Mouse (Mus musculus) MEL (cell line): ENCODE measurements around the gene Tctn3. TPM values are rescaled to one million over a fixed set of nuclear protein-coding genes. Genes with fewer than 3 reads are reported as not detected.
"Not testable (repeated sequence)": the region's sequence is repeated elsewhere in the genome, so short reads cannot be mapped to it uniquely, and the experiment has no call there.

Source experiments
- DNase-seq: peaks from one replicate; pipeline ENCODE4 v3.0.0; 2011; ENCODE audit warnings: low read depth, low spot score
- H3K27ac ChIP-seq: 2 replicates; pipeline ENCODE4 v1.5.1; 2012; ENCODE audit warnings: low read depth, mild to moderate bottlenecking, control low read depth, low read length, moderate library complexity; ENCODE audit not compliant: control insufficient read depth
- H3K27me3 ChIP-seq, 2 experiments: fragments of 150-350 bp in 1 of 2; sonication (generic) in 1 of 2; 2 replicates each; pipeline ENCODE4 v1.6.1; 2012; ENCODE audit warnings: low read length in 2 of 2, mild to moderate bottlenecking in 2 of 2, improper control_type of control experiment in 1 of 2, moderate library complexity in 1 of 2; ENCODE audit not compliant: insufficient read depth in 2 of 2, control insufficient read depth in 1 of 2
- H3K36me3 ChIP-seq, 2 experiments: 2 replicates each; pipeline ENCODE4 v1.6.1; 2012 to 2014; ENCODE audit warnings: low read length in 2 of 2, improper control_type of control experiment in 1 of 2, inconsistent platforms in 1 of 2, mild to moderate bottlenecking in 1 of 2; ENCODE audit not compliant: insufficient read depth in 2 of 2, control insufficient read depth in 1 of 2
- H3K4me1 ChIP-seq, 2 experiments: fragments of 150-350 bp in 1 of 2; sonication (generic) in 1 of 2; 2 replicates each; pipeline ENCODE4 v1.6.1; 2012; ENCODE audit warnings: low read length in 2 of 2, improper control_type of control experiment in 1 of 2, mild to moderate bottlenecking in 1 of 2; ENCODE audit not compliant: insufficient read depth in 2 of 2, control insufficient read depth in 1 of 2
- H3K4me3 ChIP-seq, 2 experiments: fragments of 150-350 bp in 1 of 2; sonication (generic) in 1 of 2; 2 replicates each; pipeline ENCODE4 v1.5.1; 2012; ENCODE audit warnings: low read depth in 2 of 2, low read length in 2 of 2, mild to moderate bottlenecking in 2 of 2, moderate library complexity in 2 of 2, control low read depth in 1 of 2, improper control_type of control experiment in 1 of 2; ENCODE audit not compliant: control insufficient read depth in 1 of 2, insufficient read depth in 1 of 2
- H3K79me2 ChIP-seq: 2 replicates; pipeline ENCODE4 v1.6.1; 2012; ENCODE audit warnings: mild to moderate bottlenecking, low read length, moderate library complexity; ENCODE audit not compliant: control insufficient read depth, poor library complexity, insufficient read depth
- H3K9ac ChIP-seq: 2 replicates; pipeline ENCODE4 v1.6.1; 2012; ENCODE audit warnings: low read depth, mild to moderate bottlenecking, control low read depth, low read length, moderate library complexity; ENCODE audit not compliant: control insufficient read depth, poor library complexity, severe bottlenecking
- H3K9me3 ChIP-seq: fragments of 150-350 bp; sonication (generic); replicated peaks from 2 replicates; pipeline ENCODE4 v1.6.1; 2012; ENCODE audit warnings: mild to moderate bottlenecking, low read length, improper control_type of control experiment, moderate library complexity; ENCODE audit not compliant: insufficient read depth
- CHD1 ChIP-seq: IDR thresholded peaks from 2 replicates; pipeline ENCODE4 v1.6.1; 2012; ENCODE audit warnings: low read depth, mild to moderate bottlenecking, inconsistent platforms, low read length, improper control_type of control experiment
- ELF1 ChIP-seq: IDR thresholded peaks from 2 replicates; pipeline ENCODE4 v1.6.1; 2014; ENCODE audit warnings: low read depth, mild to moderate bottlenecking, inconsistent platforms, low read length, improper control_type of control experiment, moderate library complexity
- EP300 ChIP-seq, 2 experiments: IDR thresholded peaks; 2 replicates each; pipeline ENCODE4 v1.6.1; 2011; ENCODE audit warnings: improper control_type of control experiment in 2 of 2, low read length in 2 of 2, low read depth in 1 of 2, mild to moderate bottlenecking in 1 of 2
- ETS1 ChIP-seq: IDR thresholded peaks from 2 replicates; pipeline ENCODE4 v1.6.1; 2012; ENCODE audit warnings: low read depth, mild to moderate bottlenecking, inconsistent platforms, low read length, improper control_type of control experiment, moderate library complexity
- GABPA ChIP-seq: IDR thresholded peaks from 2 replicates; pipeline ENCODE4 v1.6.1; 2012; ENCODE audit warnings: low read depth, mild to moderate bottlenecking, inconsistent platforms, low read length, improper control_type of control experiment, moderate library complexity
- GATA1 ChIP-seq: IDR thresholded peaks from 2 replicates; pipeline ENCODE4 v1.6.1; 2011; ENCODE audit warnings: low read depth, low read length, improper control_type of control experiment
- JUND ChIP-seq: IDR thresholded peaks from 2 replicates; pipeline ENCODE4 v1.6.1; 2011; ENCODE audit warnings: low read depth, mild to moderate bottlenecking, improper control_type of control experiment, low read length
- KAT2A ChIP-seq: conservative IDR thresholded peaks from 2 replicates; pipeline ENCODE4 v1.6.1; 2012; ENCODE audit warnings: low read depth, low read length, improper control_type of control experiment, inconsistent platforms
- MAZ ChIP-seq: IDR thresholded peaks from 2 replicates; pipeline ENCODE4 v1.6.1; 2012; ENCODE audit warnings: low read depth, mild to moderate bottlenecking, inconsistent platforms, low read length, improper control_type of control experiment
- MYB ChIP-seq: IDR thresholded peaks from 2 replicates; pipeline ENCODE4 v1.6.1; 2011; ENCODE audit warnings: mild to moderate bottlenecking, low read depth, low read length, improper control_type of control experiment
- POLR2A ChIP-seq, 2 experiments: IDR thresholded peaks; 2 replicates each; pipeline ENCODE4 v1.6.1; 2011 to 2012; ENCODE audit warnings: low read length in 2 of 2, mild to moderate bottlenecking in 2 of 2, control low read depth in 1 of 2, improper control_type of control experiment in 1 of 2, low read depth in 1 of 2, moderate library complexity in 1 of 2; ENCODE audit not compliant: control insufficient read depth in 1 of 2, insufficient read depth in 1 of 2, poor library complexity in 1 of 2
- POLR2AphosphoS2 ChIP-seq: IDR thresholded peaks from 2 replicates; pipeline ENCODE4 v1.6.1; 2011; ENCODE audit warnings: low read length, improper control_type of control experiment
- SIN3A ChIP-seq: IDR thresholded peaks from 2 replicates; pipeline ENCODE4 v1.6.1; 2012; ENCODE audit warnings: low read length, improper control_type of control experiment, inconsistent platforms
- TAL1 ChIP-seq: IDR thresholded peaks from 2 replicates; pipeline ENCODE4 v1.6.1; 2012; ENCODE audit warnings: mild to moderate bottlenecking, inconsistent platforms, low read length, moderate library complexity, mixed read lengths
- TBP ChIP-seq: IDR thresholded peaks from 2 replicates; pipeline ENCODE4 v1.8.0; 2011; ENCODE audit warnings: low read depth, low read length, improper control_type of control experiment
- TCF12 ChIP-seq: IDR thresholded peaks from 2 replicates; pipeline ENCODE4 v1.6.1; 2014; ENCODE audit warnings: low read depth, mild to moderate bottlenecking, inconsistent platforms, low read length, improper control_type of control experiment, moderate library complexity
- UBTF ChIP-seq: IDR thresholded peaks from 2 replicates; pipeline ENCODE4 v1.6.1; 2012; ENCODE audit warnings: low read depth, mild to moderate bottlenecking, inconsistent platforms, low read length, improper control_type of control experiment, moderate library complexity, borderline replicate concordance; ENCODE audit not compliant: insufficient read depth
- USF2 ChIP-seq, 2 experiments: IDR thresholded peaks; 2 replicates each; pipeline ENCODE4 v1.6.1; 2011 to 2012; ENCODE audit warnings: improper control_type of control experiment in 2 of 2, low read length in 2 of 2, borderline replicate concordance in 1 of 2, inconsistent platforms in 1 of 2, low read depth in 1 of 2, mild to moderate bottlenecking in 1 of 2; ENCODE audit not compliant: insufficient read depth in 1 of 2
- ZKSCAN1 ChIP-seq: IDR thresholded peaks from 2 replicates; pipeline ENCODE4 v1.6.1; 2012; ENCODE audit warnings: low read depth, mild to moderate bottlenecking, inconsistent platforms, low read length, improper control_type of control experiment, moderate library complexity
- ZNF384 ChIP-seq: IDR thresholded peaks from 2 replicates; pipeline ENCODE4 v1.6.1; 2012; ENCODE audit warnings: low read depth, mild to moderate bottlenecking, inconsistent platforms, low read length, improper control_type of control experiment
- polyA plus RNA-seq, 2 experiments: library from polyadenylated mRNA; stranded (reverse) in 1 of 2; unstranded in 1 of 2; fragments of >175 nt in 1 of 2; fragments of >200 nt in 1 of 2; gene quantifications; 2 replicates each; pipeline versions ENCODE4 v1.2.1 to v1.2.4; 2012; ENCODE audit warnings: low replicate concordance in 2 of 2, low read depth in 1 of 2; ENCODE audit not compliant: insufficient read length in 2 of 2, insufficient read depth in 1 of 2, missing spikeins in 1 of 2
- total RNA-seq: library from RNA; depleted of rRNA; stranded (reverse); fragments of 300-350 nt; gene quantifications from 2 replicates; pipeline ENCODE4 v1.2.3, GENCODE M21; 2012

Gene Tctn3
- total and polyA plus RNA-seq, 3 experiments: 3.6 to 6.2 TPM; not detected in 1

DNA sequence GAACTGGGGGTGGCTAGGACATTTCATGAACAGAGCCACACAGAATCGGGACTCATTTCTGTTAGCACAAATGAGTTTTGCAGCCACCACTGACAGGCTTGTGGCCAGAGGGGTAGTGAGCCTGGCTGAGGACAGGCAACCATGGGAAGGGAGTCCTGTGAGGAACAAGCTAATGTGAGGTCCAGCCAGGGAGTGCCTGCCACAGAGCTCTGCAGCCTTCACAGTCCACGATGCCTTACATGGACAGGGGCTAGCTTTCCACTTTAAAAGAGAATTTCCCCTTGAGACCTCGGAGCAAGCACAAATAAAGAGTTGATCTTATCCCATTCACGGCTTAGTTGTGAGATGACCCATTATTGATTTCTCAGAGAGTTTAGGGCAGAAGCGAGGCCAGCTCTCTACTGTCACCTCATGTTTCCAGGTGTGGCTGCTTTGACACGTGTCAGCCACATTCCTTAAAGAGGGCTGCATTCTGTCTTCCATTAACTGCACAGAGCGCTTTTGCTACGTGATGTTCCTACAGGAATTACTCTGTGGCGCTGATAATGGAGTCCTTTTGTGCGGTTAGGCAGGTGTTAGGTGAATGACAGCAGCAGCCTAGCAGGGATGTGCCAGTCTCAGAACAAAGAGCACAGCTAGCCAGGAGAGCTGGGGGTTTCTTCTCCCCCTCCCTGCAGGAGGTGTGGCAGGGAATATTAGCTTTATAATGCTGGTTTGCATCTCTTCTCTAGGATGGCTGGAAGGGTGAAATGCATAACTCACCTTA lies 48.0 kb downstream of the Tctn3 start:
- no peak overlapping the region for H3K27ac ChIP-seq
- no peaks in the 10 kb centered on the region for H3K9me3 ChIP-seq
- no peaks in the 10 kb centered on the region for H3K27me3 ChIP-seq
- DNase-seq: no peak
- H3K79me2 ChIP-seq: no peaks in the 10 kb centered on the region; the same call in 1 of the 2 replicates
- H3K36me3 ChIP-seq: peaks cover 0 to 12% of the 10 kb centered on the region in 2 experiments; a peak in 2 of 4 replicates
- H3K4me3 ChIP-seq: no peak overlapping the region
- H3K9ac ChIP-seq: no peak overlapping the region
- TF ChIP-seq ZKSCAN1 (no peak), TAL1 (no peak), EP300 (IDR thresholded peaks at IDR 0.05; ENCODE audit: low read depth in 1 of 2, low read length in 2 of 2) (no peak), POLR2AphosphoS2 (no peak), TCF12 (no peak), ZNF384 (no peak), MAZ (no peak), KAT2A (no peak)
- H3K4me1 ChIP-seq: no peaks in the 10 kb centered on the region

DNA sequence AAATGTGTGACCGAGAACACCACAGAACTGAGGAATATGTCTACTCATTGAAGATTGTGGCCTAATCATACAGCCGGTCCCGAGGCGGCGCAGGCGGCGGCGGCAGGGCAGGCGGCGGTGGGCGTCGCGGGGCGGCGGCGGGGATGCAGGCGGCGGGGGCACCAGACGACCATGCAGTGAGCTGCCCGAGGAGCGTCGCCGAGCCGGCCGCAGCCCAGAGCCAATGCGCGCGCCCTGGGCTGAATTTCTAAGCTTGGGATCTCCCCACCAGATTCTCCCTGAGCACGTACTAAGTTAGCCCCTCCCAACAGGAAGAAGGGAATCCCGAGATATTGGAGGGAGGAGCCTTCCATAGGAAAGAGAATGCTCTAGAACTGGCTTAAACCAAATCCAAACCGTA lies 50.5 kb downstream of the Tctn3 start:
- peaks cover 0 to 16% of the 10 kb centered on the region in 2 experiments; a peak in 2 of 4 replicates for H3K36me3 ChIP-seq
- not testable (repeated sequence) for H3K79me2 ChIP-seq, H3K4me1 ChIP-seq, H3K27ac ChIP-seq, DNase-seq, H3K27me3 ChIP-seq, H3K9me3 ChIP-seq, H3K9ac ChIP-seq, H3K4me3 ChIP-seq

DNA sequence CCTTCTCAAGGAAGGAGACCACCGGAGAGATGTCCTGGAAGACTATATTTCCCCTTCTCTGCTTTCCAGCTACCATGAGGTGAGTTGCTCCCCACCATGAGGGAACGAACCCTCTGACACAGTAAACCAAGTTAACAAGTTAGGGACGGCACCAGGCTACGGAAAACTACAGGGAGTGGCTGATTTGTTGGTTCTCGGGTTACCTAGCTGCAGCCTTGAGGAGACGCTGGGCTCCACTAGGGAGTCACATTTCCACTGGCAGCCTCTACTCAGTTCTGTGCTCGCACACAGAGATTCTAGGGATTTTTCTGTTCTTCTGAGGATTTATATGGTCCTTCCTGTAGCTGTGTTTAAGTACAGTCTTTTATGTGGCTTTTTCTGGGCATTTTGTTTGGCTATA lies 56.0 kb downstream of the Tctn3 start:
- DNase-seq: no peak
- Histone ChIP-seq H3K9me3 (no peaks in the 10 kb centered on the region), H3K4me1 (no peaks in the 10 kb centered on the region), H3K79me2 (no peaks in the 10 kb centered on the region), H3K27me3 (no peaks in the 10 kb centered on the region), H3K9ac (no peak overlapping the region), H3K4me3 (no peak overlapping the region), H3K36me3 (peaks cover 0 to 13% of the 10 kb centered on the region in 2 experiments; a peak in 2 of 4 replicates), H3K27ac (no peak overlapping the region)
- TF ChIP-seq GABPA (no peak), ETS1 (no peak), ELF1 (no peak), POLR2A (IDR thresholded peaks at IDR 0.05; ENCODE audit: control insufficient read depth in 1 of 2, insufficient read depth in 1 of 2, low read depth in 1 of 2, low read length in 2 of 2, poor library complexity in 1 of 2) (no peak), USF2 (IDR thresholded peaks at IDR 0.05; ENCODE audit: borderline replicate concordance in 1 of 2, insufficient read depth in 1 of 2, low read depth in 1 of 2, low read length in 2 of 2) (no peak), GATA1 (no peak), UBTF (no peak), SIN3A (no peak), MYB (no peak), TCF12 (no peak), JUND (no peak), TAL1 (no peak), TBP (no peak), CHD1 (no peak)
